Mouse (Mus musculus): Measurements from ENCODE around the gene Gm1043. TPM values are rescaled to one million over a fixed set of nuclear protein-coding genes. Genes with fewer than 3 reads are reported as not detected.

The Gm1043 gene
- polyA plus RNA-seq, 1 experiment: not detected

DNA sequence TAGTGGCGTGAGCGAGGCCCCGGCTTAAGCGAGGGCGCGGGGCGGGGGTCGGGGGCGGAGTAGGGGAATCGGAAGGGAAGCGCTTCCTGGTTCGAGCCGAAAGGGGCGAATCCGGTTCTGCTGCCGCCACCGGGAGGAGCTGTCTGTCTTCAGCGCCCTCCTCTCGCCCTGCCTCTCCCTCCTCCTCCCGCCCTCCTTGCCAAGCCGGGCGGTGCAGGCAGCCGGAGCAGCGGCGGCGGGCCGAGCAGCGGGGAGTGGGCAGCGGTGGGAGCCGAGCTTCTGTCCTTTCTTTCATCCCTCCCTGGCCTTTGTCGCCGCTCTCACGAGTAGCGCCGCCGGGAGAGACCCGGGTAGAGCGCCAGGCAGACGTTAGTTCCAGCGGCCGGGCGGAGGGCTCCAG is 160.5 kb downstream of the Gm1043 start:
- Histone ChIP-seq H3K4me3 (ENCODE audit: insufficient read depth, poor library complexity, severe bottlenecking) (no peak overlapping the region), H3ac (ENCODE audit: control insufficient read depth, insufficient read length, low read depth) (no peak overlapping the region), H3K79me3 (ENCODE audit: low read depth) (no peaks in the 10 kb centered on the region), H3K27me3 (ENCODE audit: control insufficient read depth, insufficient read depth, insufficient read length) (peaks cover 27% of the 10 kb centered on the region), H3K79me2 (ENCODE audit: control insufficient read depth, insufficient read depth) (no peaks in the 10 kb centered on the region), H3K36me3 (ENCODE audit: control insufficient read depth, insufficient read depth) (no peaks in the 10 kb centered on the region)
- TF ChIP-seq CTCF (IDR thresholded peaks at IDR 0.05; ENCODE audit: control insufficient read depth, insufficient read depth, insufficient read length): no peak
- no peak for TF ChIP-seq FOSL1 (IDR thresholded peaks at IDR 0.05; ENCODE audit: insufficient read depth, low read length, poor library complexity, severe bottlenecking)
- no peak for TF ChIP-seq USF1 (IDR thresholded peaks at IDR 0.05; ENCODE audit: low read depth)
- TF ChIP-seq MYOD1 (IDR thresholded peaks at IDR 0.05; ENCODE audit: control insufficient read depth, insufficient read length, low read depth): no peak
- no peak for TF ChIP-seq CEBPB (IDR thresholded peaks at IDR 0.05; ENCODE audit: low read depth)
- no peak for TF ChIP-seq MAX (IDR thresholded peaks at IDR 0.05)
- no peak for TF ChIP-seq MYOG (IDR thresholded peaks at IDR 0.05; ENCODE audit: control insufficient read depth, extremely low read depth, insufficient read length)

DNA sequence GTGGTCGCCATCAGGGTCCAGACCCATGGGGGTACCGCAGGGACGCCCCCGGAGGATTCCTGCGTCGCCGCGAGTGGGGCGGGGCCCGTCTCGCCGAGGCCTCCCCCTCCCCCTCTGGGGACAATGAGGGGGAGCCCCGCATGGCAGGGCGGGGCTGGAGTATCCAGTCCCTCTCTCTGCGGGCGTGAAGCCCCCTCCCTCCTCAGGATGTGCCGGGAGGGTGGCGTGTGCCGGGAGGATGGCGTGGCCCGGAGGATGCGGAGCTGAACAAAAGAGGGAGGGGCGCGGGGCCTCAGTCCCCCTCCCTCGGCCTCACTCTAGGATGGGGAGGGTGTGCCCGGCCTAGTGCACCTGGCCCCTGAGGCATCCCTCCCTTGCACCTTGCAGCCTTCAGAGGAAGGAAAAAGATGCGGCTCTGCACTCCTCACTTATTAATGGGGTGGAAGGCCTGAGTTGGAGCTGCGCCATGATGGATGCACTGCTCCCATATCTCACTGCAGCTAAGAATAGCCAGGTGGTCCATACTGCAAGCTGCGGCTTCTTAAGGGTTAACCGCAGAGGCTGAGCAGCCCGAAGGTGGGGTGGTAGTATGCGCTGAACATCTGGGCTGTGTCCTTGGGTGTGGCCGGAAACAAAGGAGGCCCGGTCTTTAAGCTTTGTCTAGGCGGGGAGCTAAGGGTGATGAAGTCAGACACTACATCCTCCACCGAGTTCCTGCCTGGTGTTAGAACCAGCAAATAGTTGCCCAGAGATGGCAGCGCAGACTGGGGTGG is 161.2 kb downstream of the Gm1043 start:
- H3K79me3 ChIP-seq (ENCODE audit: low read depth): no peaks in the 10 kb centered on the region
- H3ac ChIP-seq (ENCODE audit: control insufficient read depth, insufficient read length, low read depth): no peak overlapping the region
- no peaks in the 10 kb centered on the region for H3K36me3 ChIP-seq (ENCODE audit: control insufficient read depth, insufficient read depth)
- TF ChIP-seq MYOD1 (IDR thresholded peaks at IDR 0.05; ENCODE audit: control insufficient read depth, insufficient read length, low read depth) (no peak), MAX (IDR thresholded peaks at IDR 0.05) (no peak), USF1 (IDR thresholded peaks at IDR 0.05; ENCODE audit: low read depth) (no peak)
- no peaks in the 10 kb centered on the region for H3K79me2 ChIP-seq (ENCODE audit: control insufficient read depth, insufficient read depth)
- H3K4me3 ChIP-seq (ENCODE audit: insufficient read depth, poor library complexity, severe bottlenecking): no peak overlapping the region
- peaks cover 27% of the 10 kb centered on the region for H3K27me3 ChIP-seq (ENCODE audit: control insufficient read depth, insufficient read depth, insufficient read length)

DNA sequence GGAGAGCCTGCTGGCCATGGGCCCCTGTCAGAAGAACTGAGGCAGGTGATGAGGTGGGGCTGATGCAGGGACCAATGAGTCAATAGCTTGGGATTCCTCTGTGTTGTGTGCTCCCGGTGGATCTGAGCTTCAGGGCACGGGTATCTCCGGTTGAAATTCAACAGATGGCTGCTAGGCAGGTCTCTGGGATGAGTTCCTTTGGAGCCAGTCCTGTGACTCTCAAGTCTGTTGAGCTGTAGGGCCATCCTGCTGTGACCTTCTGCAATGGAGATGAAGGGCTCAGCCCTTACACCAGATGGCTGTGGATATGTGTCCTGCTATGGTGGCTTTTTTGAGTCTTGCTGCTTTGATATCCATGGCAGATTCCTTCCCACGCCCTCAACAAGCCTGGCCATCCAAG is 162.3 kb downstream of the Gm1043 start:
- H3K4me3 ChIP-seq (ENCODE audit: insufficient read depth, poor library complexity, severe bottlenecking): no peak overlapping the region
- H3K79me3 ChIP-seq (ENCODE audit: low read depth): no peaks in the 10 kb centered on the region
- TF ChIP-seq MAX (IDR thresholded peaks at IDR 0.05) (no peak), CEBPB (IDR thresholded peaks at IDR 0.05; ENCODE audit: low read depth) (no peak), CTCF (IDR thresholded peaks at IDR 0.05; ENCODE audit: control insufficient read depth, insufficient read depth, insufficient read length) (no peak), MYOD1 (IDR thresholded peaks at IDR 0.05; ENCODE audit: control insufficient read depth, insufficient read length, low read depth) (no peak), FOSL1 (IDR thresholded peaks at IDR 0.05; ENCODE audit: insufficient read depth, low read length, poor library complexity, severe bottlenecking) (no peak), USF1 (IDR thresholded peaks at IDR 0.05; ENCODE audit: low read depth) (no peak), MYOG (IDR thresholded peaks at IDR 0.05; ENCODE audit: control insufficient read depth, extremely low read depth, insufficient read length) (no peak)
- H3K36me3 ChIP-seq (ENCODE audit: control insufficient read depth, insufficient read depth): no peaks in the 10 kb centered on the region
- H3K79me2 ChIP-seq (ENCODE audit: control insufficient read depth, insufficient read depth): no peaks in the 10 kb centered on the region
- H3ac ChIP-seq (ENCODE audit: control insufficient read depth, insufficient read length, low read depth): no peak overlapping the region
- H3K27me3 ChIP-seq (ENCODE audit: control insufficient read depth, insufficient read depth, insufficient read length): peaks cover 27% of the 10 kb centered on the region

DNA sequence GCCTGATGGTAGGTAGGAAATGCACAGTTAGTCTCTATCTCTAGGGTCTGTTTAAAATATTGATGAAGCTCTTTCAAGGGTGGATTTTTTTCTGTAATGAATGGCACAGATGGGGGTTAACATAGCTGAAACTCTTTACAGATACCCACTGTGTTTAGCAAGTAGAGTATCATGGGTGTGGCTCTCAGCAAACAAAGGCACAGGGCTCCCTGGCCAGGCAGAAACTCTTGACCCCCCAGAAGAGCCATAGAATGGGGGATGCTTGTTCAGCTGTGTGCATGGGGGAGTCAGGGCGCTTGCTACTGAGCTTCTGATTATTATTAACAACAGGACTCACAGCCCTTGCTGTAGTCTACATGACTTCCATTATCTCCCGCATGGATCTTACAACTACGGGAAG is 163.7 kb downstream of the Gm1043 start:
- Histone ChIP-seq H3K4me3 (ENCODE audit: insufficient read depth, poor library complexity, severe bottlenecking) (no peak overlapping the region), H3K79me3 (ENCODE audit: low read depth) (no peaks in the 10 kb centered on the region), H3ac (ENCODE audit: control insufficient read depth, insufficient read length, low read depth) (no peak overlapping the region), H3K27me3 (ENCODE audit: control insufficient read depth, insufficient read depth, insufficient read length) (peaks cover 27% of the 10 kb centered on the region), H3K36me3 (ENCODE audit: control insufficient read depth, insufficient read depth) (no peaks in the 10 kb centered on the region), H3K79me2 (ENCODE audit: control insufficient read depth, insufficient read depth) (no peaks in the 10 kb centered on the region)
- TF ChIP-seq MYOG (IDR thresholded peaks at IDR 0.05; ENCODE audit: control insufficient read depth, extremely low read depth, insufficient read length) (no peak), CTCF (IDR thresholded peaks at IDR 0.05; ENCODE audit: control insufficient read depth, insufficient read depth, insufficient read length) (no peak), FOSL1 (IDR thresholded peaks at IDR 0.05; ENCODE audit: insufficient read depth, low read length, poor library complexity, severe bottlenecking) (no peak), USF1 (IDR thresholded peaks at IDR 0.05; ENCODE audit: low read depth) (no peak), CEBPB (IDR thresholded peaks at IDR 0.05; ENCODE audit: low read depth) (no peak), MYOD1 (IDR thresholded peaks at IDR 0.05; ENCODE audit: control insufficient read depth, insufficient read length, low read depth) (no peak)

DNA sequence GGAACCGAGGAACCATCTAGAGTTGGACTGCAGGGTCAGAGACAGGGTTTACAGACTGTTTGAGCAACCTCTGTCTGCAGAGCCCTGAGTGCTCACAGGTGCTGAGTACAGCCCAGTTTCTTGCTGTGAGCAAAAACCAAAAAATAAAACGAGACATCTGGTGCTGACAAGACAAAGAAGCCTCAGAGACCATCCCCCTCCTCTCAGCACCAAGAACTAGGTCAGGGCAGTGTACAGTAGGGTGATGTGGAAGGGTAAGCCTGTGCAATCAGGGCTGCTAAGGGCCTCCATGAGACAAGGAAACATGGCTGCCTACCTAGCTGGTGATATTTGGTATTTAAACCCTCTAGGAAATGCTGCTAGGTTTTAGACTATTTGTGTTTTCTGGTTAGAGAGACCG is 166.4 kb downstream of the Gm1043 start:
- H3K4me3 ChIP-seq (ENCODE audit: insufficient read depth, poor library complexity, severe bottlenecking): no peak overlapping the region
- H3K79me2 ChIP-seq (ENCODE audit: control insufficient read depth, insufficient read depth): no peaks in the 10 kb centered on the region
- H3K79me3 ChIP-seq (ENCODE audit: low read depth): no peaks in the 10 kb centered on the region
- TF ChIP-seq MYOG (IDR thresholded peaks at IDR 0.05; ENCODE audit: control insufficient read depth, extremely low read depth, insufficient read length) (no peak), MYOD1 (IDR thresholded peaks at IDR 0.05; ENCODE audit: control insufficient read depth, insufficient read length, low read depth) (no peak), FOSL1 (IDR thresholded peaks at IDR 0.05; ENCODE audit: insufficient read depth, low read length, poor library complexity, severe bottlenecking) (no peak), MAX (IDR thresholded peaks at IDR 0.05) (no peak), CTCF (IDR thresholded peaks at IDR 0.05; ENCODE audit: control insufficient read depth, insufficient read depth, insufficient read length) (no peak), USF1 (IDR thresholded peaks at IDR 0.05; ENCODE audit: low read depth) (no peak), CEBPB (IDR thresholded peaks at IDR 0.05; ENCODE audit: low read depth) (no peak)
- peaks cover 3% of the 10 kb centered on the region for H3K27me3 ChIP-seq (ENCODE audit: control insufficient read depth, insufficient read depth, insufficient read length)
- no peak overlapping the region for H3ac ChIP-seq (ENCODE audit: control insufficient read depth, insufficient read length, low read depth)
- H3K36me3 ChIP-seq (ENCODE audit: control insufficient read depth, insufficient read depth): no peaks in the 10 kb centered on the region

Measured in C2C12 (cell line).